Mouse (Mus musculus): ENCODE results near the gene Slc12a7. TPM values are rescaled to one million over a fixed set of nuclear protein-coding genes. Genes with fewer than 3 reads are reported as not detected.
A peak's percentile ranks its signal among the peaks of the same experiment; 100 is the strongest.

Gene Slc12a7
- polyA plus RNA-seq, 2 experiments: 7.8 to 9.9 TPM

GRCm38 (mm10) chr13:73793171-73793570, 60.3 kb downstream of the Slc12a7 start:
- H3K36me3 ChIP-seq (replicated peaks; ENCODE audit: control insufficient read depth, insufficient read depth, low read depth): no peaks in the 10 kb centered on the region
- H3K4me1 ChIP-seq (replicated peaks; ENCODE audit: control insufficient read depth in 2 of 2, insufficient read depth in 2 of 2, low read length in 1 of 2): no peaks in the 10 kb centered on the region
- H3K27me3 ChIP-seq (ENCODE audit: control insufficient read depth, insufficient read depth, low read length): no peaks in the 10 kb centered on the region
- no peaks in the 10 kb centered on the region for H3K9me3 ChIP-seq (ENCODE audit: control insufficient read depth, low read length)
- ATAC-seq (ENCODE audit: insufficient read depth) (no peak), DNase-seq (ENCODE audit: low read depth in 3 of 3, low spot score in 3 of 3) (no peak)
- TF ChIP-seq EP300 (IDR thresholded peaks at IDR 0.05; ENCODE audit: low read depth) (no peak), CTCF (IDR thresholded peaks at IDR 0.05; ENCODE audit: low read depth) (no peak)
- H3K27ac ChIP-seq: no peak overlapping the region
- no peak overlapping the region for H3K9ac ChIP-seq (replicated peaks)
- no peak overlapping the region for H3K4me2 ChIP-seq (ENCODE audit: low read depth)
- no peak overlapping the region for H3K4me3 ChIP-seq (ENCODE audit: insufficient read depth in 1 of 2, low read depth in 2 of 2, low read length in 2 of 2)
- WGBS (ENCODE audit: insufficient replicate concordance): 48% methylated on average over 5 of the region's 5 CpGs

GRCm38 (mm10) chr13:73799110-73799509, 66.2 kb downstream of the Slc12a7 start:
- TF ChIP-seq EP300 (IDR thresholded peaks at IDR 0.05; ENCODE audit: low read depth): no peak
- TF ChIP-seq CTCF (IDR thresholded peaks at IDR 0.05; ENCODE audit: low read depth): no peak
- WGBS (ENCODE audit: insufficient replicate concordance): 62% methylated on average over 5 of the region's 5 CpGs
- Histone ChIP-seq H3K4me3 (ENCODE audit: insufficient read depth in 1 of 2, low read depth in 2 of 2, low read length in 2 of 2) (no peak overlapping the region), H3K27ac (no peak overlapping the region), H3K4me2 (ENCODE audit: low read depth) (no peak overlapping the region), H3K9me3 (ENCODE audit: control insufficient read depth, low read length) (no peaks in the 10 kb centered on the region), H3K4me1 (replicated peaks; ENCODE audit: control insufficient read depth in 2 of 2, insufficient read depth in 2 of 2, low read length in 1 of 2) (no peaks in the 10 kb centered on the region), H3K27me3 (ENCODE audit: control insufficient read depth, insufficient read depth, low read length) (no peaks in the 10 kb centered on the region), H3K36me3 (replicated peaks; ENCODE audit: control insufficient read depth, insufficient read depth, low read depth) (no peaks in the 10 kb centered on the region), H3K9ac (replicated peaks) (no peak overlapping the region)
- no peak for ATAC-seq (ENCODE audit: insufficient read depth)
- no peak for DNase-seq (ENCODE audit: low read depth in 3 of 3, low spot score in 3 of 3)

GRCm38 (mm10) chr13:73803450-73804178, 70.7 kb downstream of the Slc12a7 start:
- DNase-seq (ENCODE audit: low read depth in 3 of 3, low spot score in 3 of 3): peak in 2 of 3 experiments; percentile 13 to 15
- Histone ChIP-seq H3K9ac (replicated peaks) (no peak overlapping the region), H3K27me3 (ENCODE audit: control insufficient read depth, insufficient read depth, low read length) (no peaks in the 10 kb centered on the region), H3K4me1 (replicated peaks; ENCODE audit: control insufficient read depth in 2 of 2, insufficient read depth in 2 of 2, low read length in 1 of 2) (no peaks in the 10 kb centered on the region), H3K9me3 (ENCODE audit: control insufficient read depth, low read length) (no peaks in the 10 kb centered on the region), H3K4me2 (ENCODE audit: low read depth) (no peak overlapping the region), H3K27ac (no peak overlapping the region), H3K4me3 (ENCODE audit: insufficient read depth in 1 of 2, low read depth in 2 of 2, low read length in 2 of 2) (no peak overlapping the region), H3K36me3 (replicated peaks; ENCODE audit: control insufficient read depth, insufficient read depth, low read depth) (no peaks in the 10 kb centered on the region)
- WGBS (ENCODE audit: insufficient replicate concordance): 41% methylated on average over 8 of the region's 8 CpGs
- ATAC-seq (ENCODE audit: insufficient read depth): peak; percentile 68; the same call in 1 of the 2 replicates
- TF ChIP-seq EP300 (IDR thresholded peaks at IDR 0.05; ENCODE audit: low read depth): no peak

GRCm38 (mm10) chr13:73804914-73805313, 72.0 kb downstream of the Slc12a7 start:
- Histone ChIP-seq H3K4me1 (replicated peaks; ENCODE audit: control insufficient read depth in 2 of 2, insufficient read depth in 2 of 2, low read length in 1 of 2) (no peaks in the 10 kb centered on the region), H3K9me3 (ENCODE audit: control insufficient read depth, low read length) (no peaks in the 10 kb centered on the region), H3K27ac (no peak overlapping the region), H3K4me3 (ENCODE audit: insufficient read depth in 1 of 2, low read depth in 2 of 2, low read length in 2 of 2) (no peak overlapping the region), H3K4me2 (ENCODE audit: low read depth) (no peak overlapping the region), H3K36me3 (replicated peaks; ENCODE audit: control insufficient read depth, insufficient read depth, low read depth) (no peaks in the 10 kb centered on the region), H3K27me3 (ENCODE audit: control insufficient read depth, insufficient read depth, low read length) (no peaks in the 10 kb centered on the region), H3K9ac (replicated peaks) (no peak overlapping the region)
- ATAC-seq (ENCODE audit: insufficient read depth) (no peak), DNase-seq (ENCODE audit: low read depth in 3 of 3, low spot score in 3 of 3) (no peak)
- TF ChIP-seq EP300 (IDR thresholded peaks at IDR 0.05; ENCODE audit: low read depth): no peak
- TF ChIP-seq CTCF (IDR thresholded peaks at IDR 0.05; ENCODE audit: low read depth): no peak
- 65% methylated on average over 5 of the region's 5 CpGs for WGBS (ENCODE audit: insufficient replicate concordance)

- DNase-seq (ENCODE audit: low read depth in 3 of 3, low spot score in 3 of 3) (no peak), ATAC-seq (ENCODE audit: insufficient read depth) (no peak)
- Histone ChIP-seq H3K36me3 (replicated peaks; ENCODE audit: control insufficient read depth, insufficient read depth, low read depth) (no peaks in the 10 kb centered on the region; the same call in 1 of the 2 replicates), H3K27me3 (ENCODE audit: control insufficient read depth, insufficient read depth, low read length) (no peaks in the 10 kb centered on the region), H3K27ac (no peak overlapping the region), H3K9me3 (ENCODE audit: control insufficient read depth, low read length) (no peaks in the 10 kb centered on the region), H3K4me2 (ENCODE audit: low read depth) (no peak overlapping the region), H3K9ac (replicated peaks) (no peak overlapping the region), H3K4me3 (ENCODE audit: insufficient read depth in 1 of 2, low read depth in 2 of 2, low read length in 2 of 2) (no peak overlapping the region), H3K4me1 (replicated peaks; ENCODE audit: control insufficient read depth in 2 of 2, insufficient read depth in 2 of 2, low read length in 1 of 2) (no peaks in the 10 kb centered on the region)
- TF ChIP-seq EP300 (IDR thresholded peaks at IDR 0.05; ENCODE audit: low read depth) (no peak), CTCF (IDR thresholded peaks at IDR 0.05; ENCODE audit: low read depth) (no peak)
- 74% methylated on average over 3 of the region's 3 CpGs for WGBS (ENCODE audit: insufficient replicate concordance)
Observed at GRCm38 (mm10) chr13:73812936-73813335, 80.0 kb downstream of the Slc12a7 start.
